Mouse (Mus musculus): ENCODE data around the gene Tmem141. TPM values are rescaled to one million over a fixed set of nuclear protein-coding genes. Genes with fewer than 3 reads are reported as not detected.

The Tmem141 gene
- polyA plus RNA-seq (2011; ENCODE audit: insufficient read depth, insufficient read length, low replicate concordance, missing spikeins): 17.3 and 20.9 TPM in 2 replicates

DNA sequence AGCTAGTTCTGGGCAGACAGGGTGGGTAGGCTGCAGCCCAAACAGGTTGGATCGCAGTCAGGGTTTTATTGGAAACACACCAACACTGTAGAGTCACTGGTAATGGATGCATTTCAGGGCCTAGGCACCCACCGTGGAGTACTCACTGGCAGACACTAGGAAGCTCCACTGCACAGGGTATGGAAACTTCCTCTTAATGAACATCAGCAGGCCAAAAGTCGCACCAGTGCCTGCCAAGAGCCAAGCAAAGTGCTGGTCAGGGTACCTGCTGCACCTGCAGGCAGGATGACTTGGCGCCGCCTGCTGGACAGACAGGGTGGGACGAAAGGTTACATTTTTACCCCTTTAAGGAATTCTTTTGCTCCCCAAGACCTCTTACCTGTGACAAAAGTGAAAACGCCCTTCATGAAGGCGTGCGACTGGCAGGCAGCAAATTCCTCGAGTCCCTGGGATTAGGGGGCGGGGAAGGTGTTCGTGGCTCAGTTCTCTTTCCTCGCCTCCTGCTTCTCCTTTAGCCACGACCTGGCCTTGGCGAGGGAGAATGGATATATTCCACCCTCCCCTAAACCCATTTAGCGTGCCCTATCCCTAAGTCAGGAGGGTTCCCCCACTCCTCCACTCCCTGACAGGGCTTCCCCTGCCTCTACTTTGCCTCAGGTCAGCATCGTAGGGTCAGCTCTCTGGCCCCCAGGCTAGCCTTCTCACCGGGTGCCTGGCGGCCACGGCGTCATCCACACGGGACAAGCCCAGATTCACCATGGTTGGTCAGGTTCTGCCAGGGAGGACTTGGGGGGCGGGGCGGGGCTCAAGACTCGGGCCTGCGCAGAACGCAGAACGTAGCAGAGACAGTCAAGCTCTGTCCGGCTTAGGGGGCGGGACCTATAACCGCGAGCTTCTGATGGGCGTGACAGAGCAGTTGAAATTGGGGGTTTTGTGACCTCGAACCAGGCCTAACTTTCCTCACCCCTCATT lies at the start of gene Tmem141:
Tmem141 (minus strand) TSS at position 777 of the 972 bp plus-strand sequence.
- Histone ChIP-seq H3K4me3 (replicated peaks; ENCODE audit: control insufficient read depth, low read depth, low read length) (peak within 1 kb of the TSS; percentile 64), H3K27ac (ENCODE audit: control insufficient read depth, insufficient read depth, low read depth, low read length, poor library complexity) (peak within 1 kb of the TSS; percentile 21; the same call in 1 of the 2 replicates), H3K4me1 (ENCODE audit: control insufficient read depth, insufficient read depth, low read length) (no peaks in the 10 kb centered on the region; the same call in 1 of the 2 replicates)
- TF ChIP-seq CTCF (IDR thresholded peaks at IDR 0.05; ENCODE audit: control insufficient read depth, insufficient read depth, low read length) (peak; percentile 57; the same call in 1 of the 2 replicates), POLR2A (IDR thresholded peaks at IDR 0.05; ENCODE audit: borderline replicate concordance, control insufficient read depth, low read depth, low read length) (peak; percentile 33; the same call in 1 of the 2 replicates)
- 8% methylated on average over 34 of the region's 34 CpGs for WGBS

DNA sequence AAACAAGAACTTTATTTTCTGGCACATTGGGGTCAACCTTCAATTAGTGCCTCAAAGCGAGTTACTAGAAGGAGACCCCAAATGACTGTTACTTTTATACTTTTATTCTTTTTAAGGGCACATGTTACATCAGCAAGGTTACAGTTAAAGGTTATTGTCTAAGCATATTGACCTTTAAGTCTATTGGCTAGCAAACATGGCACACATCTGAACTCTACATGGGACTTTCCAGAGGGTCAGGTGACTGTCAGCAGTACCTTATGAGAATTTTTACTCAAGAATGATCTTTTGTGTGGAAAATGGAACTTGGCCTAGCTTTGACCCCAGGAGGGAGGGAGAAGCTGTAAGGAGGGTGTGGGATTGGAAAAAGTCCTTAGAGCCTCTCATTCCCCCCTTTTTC lies 44.7 kb upstream of the Tmem141 start:
- no peak for TF ChIP-seq CTCF (IDR thresholded peaks at IDR 0.05; ENCODE audit: control insufficient read depth, insufficient read depth, low read length)
- TF ChIP-seq POLR2A (IDR thresholded peaks at IDR 0.05; ENCODE audit: borderline replicate concordance, control insufficient read depth, low read depth, low read length): no peak
- H3K4me3 ChIP-seq (replicated peaks; ENCODE audit: control insufficient read depth, low read depth, low read length): no peak overlapping the region
- H3K27ac ChIP-seq (ENCODE audit: control insufficient read depth, insufficient read depth, low read depth, low read length, poor library complexity): no peak overlapping the region
- 62% methylated on average over 1 of the region's 1 CpGs for WGBS
- no peaks in the 10 kb centered on the region for H3K4me1 ChIP-seq (ENCODE audit: control insufficient read depth, insufficient read depth, low read length)

- H3K27ac ChIP-seq (ENCODE audit: control insufficient read depth, insufficient read depth, low read depth, low read length, poor library complexity): no peak overlapping the region
- WGBS: 82% methylated on average over 5 of the region's 5 CpGs
- TF ChIP-seq POLR2A (IDR thresholded peaks at IDR 0.05; ENCODE audit: borderline replicate concordance, control insufficient read depth, low read depth, low read length) (no peak), CTCF (IDR thresholded peaks at IDR 0.05; ENCODE audit: control insufficient read depth, insufficient read depth, low read length) (no peak)
- no peak overlapping the region for H3K4me3 ChIP-seq (replicated peaks; ENCODE audit: control insufficient read depth, low read depth, low read length)
- no peaks in the 10 kb centered on the region for H3K4me1 ChIP-seq (ENCODE audit: control insufficient read depth, insufficient read depth, low read length)
Observed at GRCm38 (mm10) chr2:25664125-25664524, 42.3 kb upstream of the Tmem141 start.

DNA sequence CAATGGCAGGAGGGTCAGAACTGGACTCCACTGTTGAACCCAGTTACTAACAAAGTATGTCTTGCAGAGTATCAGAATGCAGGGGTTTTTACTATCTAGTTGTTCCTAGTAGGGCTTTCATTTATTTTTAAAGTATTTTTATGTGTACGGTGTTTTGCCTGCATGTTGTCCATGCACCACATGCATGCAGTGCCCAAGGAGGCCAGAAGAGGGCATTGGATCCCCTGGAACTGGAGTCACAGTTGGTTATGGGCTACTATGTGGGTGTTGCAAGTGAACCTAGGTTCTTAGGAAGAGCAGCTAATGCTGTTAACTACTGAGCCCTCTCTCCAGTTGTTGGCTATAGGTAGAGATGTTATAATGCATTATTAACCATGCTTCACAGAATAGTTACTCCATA lies 41.7 kb upstream of the Tmem141 start:
- WGBS: 30% methylated on average over 1 of the region's 1 CpGs
- H3K27ac ChIP-seq (ENCODE audit: control insufficient read depth, insufficient read depth, low read depth, low read length, poor library complexity): no peak overlapping the region

DNA sequence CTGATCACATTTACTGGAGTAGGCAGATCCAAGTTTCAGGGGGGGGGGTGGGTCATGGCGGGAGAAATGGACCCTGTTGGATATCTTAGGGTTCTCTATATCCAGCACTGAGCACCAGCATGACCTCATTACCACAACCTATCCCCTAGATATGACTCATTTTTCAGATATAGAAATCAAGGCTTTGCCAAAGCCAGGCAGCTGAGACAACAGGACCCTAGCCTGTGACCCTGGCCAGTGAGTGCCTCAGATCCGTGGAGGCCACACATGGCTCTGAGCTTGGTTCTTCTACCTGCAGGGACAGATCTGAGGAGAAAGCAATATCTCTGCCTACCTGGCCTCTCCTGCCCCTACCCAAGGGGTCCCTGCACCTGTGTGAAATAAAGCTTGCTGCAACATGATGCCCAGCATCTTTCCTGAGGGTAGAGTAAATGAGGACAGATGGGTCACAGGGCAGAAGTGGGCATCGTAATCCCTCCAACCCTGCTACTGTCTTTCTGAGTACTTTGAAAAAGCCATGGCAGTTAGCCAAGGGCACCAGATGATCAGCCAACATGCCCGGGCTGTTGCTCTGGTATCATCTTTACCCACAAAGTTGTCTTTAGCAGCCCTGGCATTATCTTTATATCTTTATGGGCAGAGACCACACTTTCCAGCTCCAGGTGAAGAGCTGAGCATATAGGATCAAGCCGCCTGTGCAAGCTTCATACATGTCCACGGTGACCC lies 39.6 kb upstream of the Tmem141 start:
- no peak overlapping the region for H3K4me3 ChIP-seq (replicated peaks; ENCODE audit: control insufficient read depth, low read depth, low read length)
- no peaks in the 10 kb centered on the region for H3K4me1 ChIP-seq (ENCODE audit: control insufficient read depth, insufficient read depth, low read length)
- 75% methylated on average over 6 of the region's 6 CpGs for WGBS
- no peak overlapping the region for H3K27ac ChIP-seq (ENCODE audit: control insufficient read depth, insufficient read depth, low read depth, low read length, poor library complexity)
- no peak for TF ChIP-seq CTCF (IDR thresholded peaks at IDR 0.05; ENCODE audit: control insufficient read depth, insufficient read depth, low read length)
- TF ChIP-seq POLR2A (IDR thresholded peaks at IDR 0.05; ENCODE audit: borderline replicate concordance, control insufficient read depth, low read depth, low read length): no peak

More for the DNA sequence above, 41.7 kb upstream of the Tmem141 start:
- TF ChIP-seq CTCF (IDR thresholded peaks at IDR 0.05; ENCODE audit: control insufficient read depth, insufficient read depth, low read length) (peak; percentile 44; the same call in 1 of the 2 replicates), POLR2A (IDR thresholded peaks at IDR 0.05; ENCODE audit: borderline replicate concordance, control insufficient read depth, low read depth, low read length) (no peak)
- H3K4me1 ChIP-seq (ENCODE audit: control insufficient read depth, insufficient read depth, low read length): no peaks in the 10 kb centered on the region
- H3K4me3 ChIP-seq (replicated peaks; ENCODE audit: control insufficient read depth, low read depth, low read length): no peak overlapping the region

GRCm38 (mm10) chr2:25660279-25660678 lies 38.5 kb upstream of the Tmem141 start:
- TF ChIP-seq CTCF (IDR thresholded peaks at IDR 0.05; ENCODE audit: control insufficient read depth, insufficient read depth, low read length) (no peak), POLR2A (IDR thresholded peaks at IDR 0.05; ENCODE audit: borderline replicate concordance, control insufficient read depth, low read depth, low read length) (no peak)
- no peak overlapping the region for H3K4me3 ChIP-seq (replicated peaks; ENCODE audit: control insufficient read depth, low read depth, low read length)
- 83% methylated on average over 8 of the region's 8 CpGs for WGBS
- H3K27ac ChIP-seq (ENCODE audit: control insufficient read depth, insufficient read depth, low read depth, low read length, poor library complexity): no peak overlapping the region
- no peaks in the 10 kb centered on the region for H3K4me1 ChIP-seq (ENCODE audit: control insufficient read depth, insufficient read depth, low read length)

GRCm38 (mm10) chr2:25657652-25658051 lies 35.8 kb upstream of the Tmem141 start, which contains the start of gene Lcn5:
Lcn5 (plus strand) TSS chr2:25657952.
- no peak for TF ChIP-seq CTCF (IDR thresholded peaks at IDR 0.05; ENCODE audit: control insufficient read depth, insufficient read depth, low read length)
- TF ChIP-seq POLR2A (IDR thresholded peaks at IDR 0.05; ENCODE audit: borderline replicate concordance, control insufficient read depth, low read depth, low read length): no peak
- no peak within 1 kb of the TSS for H3K4me3 ChIP-seq (replicated peaks; ENCODE audit: control insufficient read depth, low read depth, low read length)
- H3K4me1 ChIP-seq (ENCODE audit: control insufficient read depth, insufficient read depth, low read length): no peaks in the 10 kb centered on the region
- H3K27ac ChIP-seq (ENCODE audit: control insufficient read depth, insufficient read depth, low read depth, low read length, poor library complexity): no peak within 1 kb of the TSS

- H3K4me1 ChIP-seq (ENCODE audit: control insufficient read depth, insufficient read depth, low read length): no peaks in the 10 kb centered on the region
- no peak for TF ChIP-seq POLR2A (IDR thresholded peaks at IDR 0.05; ENCODE audit: borderline replicate concordance, control insufficient read depth, low read depth, low read length)
- TF ChIP-seq CTCF (IDR thresholded peaks at IDR 0.05; ENCODE audit: control insufficient read depth, insufficient read depth, low read length): no peak
- H3K27ac ChIP-seq (ENCODE audit: control insufficient read depth, insufficient read depth, low read depth, low read length, poor library complexity): no peak overlapping the region
- whole genome bisulfite sequencing: 60% methylated on average over 4 of the region's 4 CpGs
- H3K4me3 ChIP-seq (replicated peaks; ENCODE audit: control insufficient read depth, low read depth, low read length): no peak overlapping the region
Observed at GRCm38 (mm10) chr2:25657246-25657645, 35.4 kb upstream of the Tmem141 start.

Data from bone marrow, adult 2 months (tissue).